Mouse (Mus musculus) MEL (cell line): Measurements from ENCODE around the gene Egfl7. TPM values are rescaled to one million over a fixed set of nuclear protein-coding genes. Genes with fewer than 3 reads are reported as not detected.

Experiments
- DNase-seq: peaks from one replicate; pipeline ENCODE4 v3.0.0; 2011; ENCODE audit warnings: low read depth, low spot score
- H3K27ac ChIP-seq: 2 replicates; pipeline ENCODE4 v1.5.1; 2012; ENCODE audit warnings: low read depth, mild to moderate bottlenecking, control low read depth, low read length, moderate library complexity; ENCODE audit not compliant: control insufficient read depth
- H3K27me3 ChIP-seq, 2 experiments: fragments of 150-350 bp in 1 of 2; sonication (generic) in 1 of 2; 2 replicates each; pipeline ENCODE4 v1.6.1; 2012; ENCODE audit warnings: low read length in 2 of 2, mild to moderate bottlenecking in 2 of 2, improper control_type of control experiment in 1 of 2, moderate library complexity in 1 of 2; ENCODE audit not compliant: insufficient read depth in 2 of 2, control insufficient read depth in 1 of 2
- H3K36me3 ChIP-seq, 2 experiments: 2 replicates each; pipeline ENCODE4 v1.6.1; 2012 to 2014; ENCODE audit warnings: low read length in 2 of 2, improper control_type of control experiment in 1 of 2, inconsistent platforms in 1 of 2, mild to moderate bottlenecking in 1 of 2; ENCODE audit not compliant: insufficient read depth in 2 of 2, control insufficient read depth in 1 of 2
- H3K4me1 ChIP-seq, 2 experiments: fragments of 150-350 bp in 1 of 2; sonication (generic) in 1 of 2; 2 replicates each; pipeline ENCODE4 v1.6.1; 2012; ENCODE audit warnings: low read length in 2 of 2, improper control_type of control experiment in 1 of 2, mild to moderate bottlenecking in 1 of 2; ENCODE audit not compliant: insufficient read depth in 2 of 2, control insufficient read depth in 1 of 2
- H3K4me3 ChIP-seq, 2 experiments: fragments of 150-350 bp in 1 of 2; sonication (generic) in 1 of 2; 2 replicates each; pipeline ENCODE4 v1.5.1; 2012; ENCODE audit warnings: low read depth in 2 of 2, low read length in 2 of 2, mild to moderate bottlenecking in 2 of 2, moderate library complexity in 2 of 2, control low read depth in 1 of 2, improper control_type of control experiment in 1 of 2; ENCODE audit not compliant: control insufficient read depth in 1 of 2, insufficient read depth in 1 of 2
- H3K79me2 ChIP-seq: 2 replicates; pipeline ENCODE4 v1.6.1; 2012; ENCODE audit warnings: mild to moderate bottlenecking, low read length, moderate library complexity; ENCODE audit not compliant: control insufficient read depth, poor library complexity, insufficient read depth
- H3K9ac ChIP-seq: 2 replicates; pipeline ENCODE4 v1.6.1; 2012; ENCODE audit warnings: low read depth, mild to moderate bottlenecking, control low read depth, low read length, moderate library complexity; ENCODE audit not compliant: control insufficient read depth, poor library complexity, severe bottlenecking
- H3K9me3 ChIP-seq: fragments of 150-350 bp; sonication (generic); replicated peaks from 2 replicates; pipeline ENCODE4 v1.6.1; 2012; ENCODE audit warnings: mild to moderate bottlenecking, low read length, improper control_type of control experiment, moderate library complexity; ENCODE audit not compliant: insufficient read depth
- CHD2 ChIP-seq: IDR thresholded peaks from 2 replicates; pipeline ENCODE4 v1.6.1; 2011; ENCODE audit warnings: low read length, improper control_type of control experiment
- CTCF ChIP-seq, 3 experiments: IDR thresholded peaks in 2 of 3; conservative IDR thresholded peaks in 1 of 3; 2 replicates each; pipeline ENCODE4 v1.5.1; 2011 to 2012; ENCODE audit warnings: low read length in 3 of 3, low read depth in 2 of 3, mild to moderate bottlenecking in 2 of 3, improper control_type of control experiment in 1 of 3, inconsistent platforms in 1 of 3, mixed read lengths in 1 of 3, moderate library complexity in 1 of 3; ENCODE audit not compliant: control insufficient read depth in 1 of 3, insufficient read depth in 1 of 3, poor library complexity in 1 of 3, severe bottlenecking in 1 of 3
- E2F4 ChIP-seq: IDR thresholded peaks from 2 replicates; pipeline ENCODE4 v1.6.1; 2011; ENCODE audit warnings: low read depth, low read length, improper control_type of control experiment, borderline replicate concordance
- ELF1 ChIP-seq: IDR thresholded peaks from 2 replicates; pipeline ENCODE4 v1.6.1; 2014; ENCODE audit warnings: low read depth, mild to moderate bottlenecking, inconsistent platforms, low read length, improper control_type of control experiment, moderate library complexity
- EP300 ChIP-seq, 2 experiments: IDR thresholded peaks; 2 replicates each; pipeline ENCODE4 v1.6.1; 2011; ENCODE audit warnings: improper control_type of control experiment in 2 of 2, low read length in 2 of 2, low read depth in 1 of 2, mild to moderate bottlenecking in 1 of 2
- ETS1 ChIP-seq: IDR thresholded peaks from 2 replicates; pipeline ENCODE4 v1.6.1; 2012; ENCODE audit warnings: low read depth, mild to moderate bottlenecking, inconsistent platforms, low read length, improper control_type of control experiment, moderate library complexity
- GABPA ChIP-seq: IDR thresholded peaks from 2 replicates; pipeline ENCODE4 v1.6.1; 2012; ENCODE audit warnings: low read depth, mild to moderate bottlenecking, inconsistent platforms, low read length, improper control_type of control experiment, moderate library complexity
- GATA1 ChIP-seq: IDR thresholded peaks from 2 replicates; pipeline ENCODE4 v1.6.1; 2011; ENCODE audit warnings: low read depth, low read length, improper control_type of control experiment
- HCFC1 ChIP-seq: IDR thresholded peaks from 2 replicates; pipeline ENCODE4 v1.6.1; 2012; ENCODE audit warnings: low read depth, mild to moderate bottlenecking, inconsistent platforms, low read length, improper control_type of control experiment, moderate library complexity
- JUND ChIP-seq: IDR thresholded peaks from 2 replicates; pipeline ENCODE4 v1.6.1; 2011; ENCODE audit warnings: low read depth, mild to moderate bottlenecking, improper control_type of control experiment, low read length
- KAT2A ChIP-seq: conservative IDR thresholded peaks from 2 replicates; pipeline ENCODE4 v1.6.1; 2012; ENCODE audit warnings: low read depth, low read length, improper control_type of control experiment, inconsistent platforms
- MAFK ChIP-seq: IDR thresholded peaks from 2 replicates; pipeline ENCODE4 v1.6.1; 2011; ENCODE audit warnings: low read depth, mild to moderate bottlenecking, low read length, improper control_type of control experiment, borderline replicate concordance
- MAX ChIP-seq: IDR thresholded peaks from 2 replicates; pipeline ENCODE4 v1.6.1; 2011; ENCODE audit warnings: low read length, improper control_type of control experiment
- MAZ ChIP-seq: IDR thresholded peaks from 2 replicates; pipeline ENCODE4 v1.6.1; 2012; ENCODE audit warnings: low read depth, mild to moderate bottlenecking, inconsistent platforms, low read length, improper control_type of control experiment
- MYB ChIP-seq: IDR thresholded peaks from 2 replicates; pipeline ENCODE4 v1.6.1; 2011; ENCODE audit warnings: mild to moderate bottlenecking, low read depth, low read length, improper control_type of control experiment
- NELFE ChIP-seq: IDR thresholded peaks from 2 replicates; pipeline ENCODE4 v1.6.1; 2011; ENCODE audit warnings: low read depth, low read length, improper control_type of control experiment
- NRF1 ChIP-seq: IDR thresholded peaks from 2 replicates; pipeline ENCODE4 v1.6.1; 2014; ENCODE audit warnings: low read depth, mild to moderate bottlenecking, inconsistent platforms, low read length, improper control_type of control experiment, moderate library complexity; ENCODE audit not compliant: poor library complexity, insufficient read depth, severe bottlenecking
- POLR2A ChIP-seq, 2 experiments: IDR thresholded peaks; 2 replicates each; pipeline ENCODE4 v1.6.1; 2011 to 2012; ENCODE audit warnings: low read length in 2 of 2, mild to moderate bottlenecking in 2 of 2, control low read depth in 1 of 2, improper control_type of control experiment in 1 of 2, low read depth in 1 of 2, moderate library complexity in 1 of 2; ENCODE audit not compliant: control insufficient read depth in 1 of 2, insufficient read depth in 1 of 2, poor library complexity in 1 of 2
- POLR2AphosphoS2 ChIP-seq: IDR thresholded peaks from 2 replicates; pipeline ENCODE4 v1.6.1; 2011; ENCODE audit warnings: low read length, improper control_type of control experiment
- POLR2AphosphoS5 ChIP-seq: IDR thresholded peaks from 2 replicates; pipeline ENCODE4 v1.6.1; 2012; ENCODE audit warnings: low read depth, borderline replicate concordance, mild to moderate bottlenecking, inconsistent platforms, low read length, moderate library complexity, mixed read lengths
- RAD21 ChIP-seq: IDR thresholded peaks from 2 replicates; pipeline ENCODE4 v1.6.1; 2011; ENCODE audit warnings: mild to moderate bottlenecking, low read depth, low read length, improper control_type of control experiment
- RCOR1 ChIP-seq: IDR thresholded peaks from 2 replicates; pipeline ENCODE4 v1.6.1; 2012; ENCODE audit warnings: low read depth, mild to moderate bottlenecking, inconsistent platforms, low read length, improper control_type of control experiment
- SMC3 ChIP-seq: IDR thresholded peaks from 2 replicates; pipeline ENCODE4 v1.6.1; 2011; ENCODE audit warnings: low read depth, low read length, improper control_type of control experiment
- TAL1 ChIP-seq: IDR thresholded peaks from 2 replicates; pipeline ENCODE4 v1.6.1; 2012; ENCODE audit warnings: mild to moderate bottlenecking, inconsistent platforms, low read length, moderate library complexity, mixed read lengths
- TBP ChIP-seq: IDR thresholded peaks from 2 replicates; pipeline ENCODE4 v1.8.0; 2011; ENCODE audit warnings: low read depth, low read length, improper control_type of control experiment
- TCF12 ChIP-seq: IDR thresholded peaks from 2 replicates; pipeline ENCODE4 v1.6.1; 2014; ENCODE audit warnings: low read depth, mild to moderate bottlenecking, inconsistent platforms, low read length, improper control_type of control experiment, moderate library complexity
- UBTF ChIP-seq: IDR thresholded peaks from 2 replicates; pipeline ENCODE4 v1.6.1; 2012; ENCODE audit warnings: low read depth, mild to moderate bottlenecking, inconsistent platforms, low read length, improper control_type of control experiment, moderate library complexity, borderline replicate concordance; ENCODE audit not compliant: insufficient read depth
- USF2 ChIP-seq, 2 experiments: IDR thresholded peaks; 2 replicates each; pipeline ENCODE4 v1.6.1; 2011 to 2012; ENCODE audit warnings: improper control_type of control experiment in 2 of 2, low read length in 2 of 2, borderline replicate concordance in 1 of 2, inconsistent platforms in 1 of 2, low read depth in 1 of 2, mild to moderate bottlenecking in 1 of 2; ENCODE audit not compliant: insufficient read depth in 1 of 2
- ZC3H11A ChIP-seq: IDR thresholded peaks from 2 replicates; pipeline ENCODE4 v1.6.1; 2012; ENCODE audit warnings: low read depth, mild to moderate bottlenecking, inconsistent platforms, low read length, improper control_type of control experiment
- ZKSCAN1 ChIP-seq: IDR thresholded peaks from 2 replicates; pipeline ENCODE4 v1.6.1; 2012; ENCODE audit warnings: low read depth, mild to moderate bottlenecking, inconsistent platforms, low read length, improper control_type of control experiment, moderate library complexity
- ZMIZ1 ChIP-seq: IDR thresholded peaks from 2 replicates; pipeline ENCODE4 v1.6.1; 2012; ENCODE audit warnings: low read depth, mild to moderate bottlenecking, inconsistent platforms, low read length, improper control_type of control experiment, moderate library complexity
- ZNF384 ChIP-seq: IDR thresholded peaks from 2 replicates; pipeline ENCODE4 v1.6.1; 2012; ENCODE audit warnings: low read depth, mild to moderate bottlenecking, inconsistent platforms, low read length, improper control_type of control experiment
- polyA plus RNA-seq, 2 experiments: library from polyadenylated mRNA; stranded (reverse) in 1 of 2; unstranded in 1 of 2; fragments of >175 nt in 1 of 2; fragments of >200 nt in 1 of 2; gene quantifications; 2 replicates each; pipeline versions ENCODE4 v1.2.1 to v1.2.4; 2012; ENCODE audit warnings: low replicate concordance in 2 of 2, low read depth in 1 of 2; ENCODE audit not compliant: insufficient read length in 2 of 2, insufficient read depth in 1 of 2, missing spikeins in 1 of 2
- total RNA-seq: library from RNA; depleted of rRNA; stranded (reverse); fragments of 300-350 nt; gene quantifications from 2 replicates; pipeline ENCODE4 v1.2.3, GENCODE M21; 2012

Gene Egfl7
- total and polyA plus RNA-seq, 3 experiments: 73.9 to 125 TPM; not detected in 1

GRCm38 (mm10) chr2:26638572-26638971 lies 58.8 kb downstream of the Egfl7 start:
- TF ChIP-seq POLR2AphosphoS2 (no peak), POLR2A (IDR thresholded peaks at IDR 0.05; ENCODE audit: control insufficient read depth in 1 of 2, insufficient read depth in 1 of 2, low read depth in 1 of 2, low read length in 2 of 2, poor library complexity in 1 of 2) (0 out of 4 replicates have a peak, but pooled peaks of 1 of the 2 experiments have one; percentile 12), UBTF (no peak), CTCF (IDR thresholded peaks at IDR 0.05 in 2 of 3, conservative IDR thresholded peaks at IDR 0.05 in 1 of 3; ENCODE audit: control insufficient read depth in 1 of 3, insufficient read depth in 1 of 3, low read depth in 2 of 3, low read length in 3 of 3, poor library complexity in 1 of 3, severe bottlenecking in 1 of 3) (no peak)
- DNase-seq: no peak
- Histone ChIP-seq H3K9ac (peak overlapping the region; percentile 98), H3K4me1 (peaks cover 0 to 27% of the 10 kb centered on the region in 2 experiments; a peak in 2 of 4 replicates), H3K27ac (peak overlapping the region; percentile 90), H3K79me2 (peaks cover 25% of the 10 kb centered on the region), H3K9me3 (no peaks in the 10 kb centered on the region), H3K4me3 (peak overlapping the region; percentile 82 to 98), H3K27me3 (no peaks in the 10 kb centered on the region), H3K36me3 (peaks cover 14 to 17% of the 10 kb centered on the region in 2 experiments)

- Histone ChIP-seq H3K4me1 (peaks cover 0 to 27% of the 10 kb centered on the region in 2 experiments; a peak in 2 of 4 replicates), H3K9me3 (no peaks in the 10 kb centered on the region), H3K9ac (peak overlapping the region; percentile 98), H3K27me3 (no peaks in the 10 kb centered on the region), H3K36me3 (peaks cover 14 to 17% of the 10 kb centered on the region in 2 experiments), H3K27ac (peak overlapping the region; percentile 90), H3K79me2 (peaks cover 25% of the 10 kb centered on the region), H3K4me3 (peak overlapping the region; percentile 82 to 98)
- DNase-seq: peak; percentile 73
- TF ChIP-seq HCFC1 (0 out of 2 replicates have a peak, but pooled peaks have one; percentile 16), MAX (peak; percentile 82), RAD21 (no peak), ZKSCAN1 (no peak), E2F4 (no peak), NRF1 (no peak), JUND (no peak), USF2 (IDR thresholded peaks at IDR 0.05; ENCODE audit: borderline replicate concordance in 1 of 2, insufficient read depth in 1 of 2, low read depth in 1 of 2, low read length in 2 of 2) (no peak), GABPA (no peak), ZC3H11A (no peak), SMC3 (no peak), ELF1 (no peak), KAT2A (no peak), UBTF (no peak), ZNF384 (no peak), ZMIZ1 (no peak), TBP (no peak; the same call in 1 of the 2 replicates), MAFK (no peak), MYB (no peak), POLR2AphosphoS5 (no peak), TCF12 (no peak), RCOR1 (no peak), EP300 (IDR thresholded peaks at IDR 0.05; ENCODE audit: low read depth in 1 of 2, low read length in 2 of 2) (no peak), ETS1 (no peak), MAZ (no peak), GATA1 (no peak), NELFE (no peak; the same call in 1 of the 2 replicates), TAL1 (no peak), CHD2 (no peak)
Observed at GRCm38 (mm10) chr2:26639083-26639482, 59.3 kb downstream of the Egfl7 start.
